Mouse (Mus musculus) layer of hippocampus, postnatal 10 days (tissue): ENCODE measurements at regions not wholly inside any gene's neighbourhood (a gene's known extent, or its start where the extent isn't known, plus 50 kb on each side); places are given as distances from the start of the nearest gene placed in this dataset.
A peak's percentile ranks its signal among the peaks of the same experiment; 100 is the strongest.

Experiments
- DNase-seq, 2 experiments: peaks; one replicate each; pipeline ENCODE4 v3.0.0; 2021; ENCODE audit warnings: low spot score in 2 of 2

DNA sequence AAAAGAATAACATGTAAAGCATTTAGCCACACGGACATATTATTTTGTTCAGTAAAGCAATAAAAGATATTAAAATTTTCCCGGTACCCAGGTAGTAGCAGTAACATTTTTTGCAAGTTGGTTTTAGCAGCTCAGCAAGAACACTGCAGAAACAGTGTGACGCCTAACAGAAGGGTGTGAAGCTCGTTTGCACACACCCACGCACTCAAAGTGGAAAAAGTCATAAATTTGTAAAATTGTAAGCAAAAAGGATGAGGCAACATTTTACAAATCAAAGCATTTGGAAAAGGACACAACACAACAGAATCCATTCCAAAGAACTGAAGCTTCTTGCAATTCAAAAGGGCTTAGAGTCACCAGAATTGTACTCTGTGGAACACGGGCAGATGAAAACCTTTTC, 1053.6 kb upstream of the Celf2 start:
- DNase-seq: peak in 1 of 2 experiments; percentile 15

GRCm38 (mm10) chr2:8546116-8546515, 1036.8 kb upstream of the Celf2 start:
- no peak for DNase-seq

DNA sequence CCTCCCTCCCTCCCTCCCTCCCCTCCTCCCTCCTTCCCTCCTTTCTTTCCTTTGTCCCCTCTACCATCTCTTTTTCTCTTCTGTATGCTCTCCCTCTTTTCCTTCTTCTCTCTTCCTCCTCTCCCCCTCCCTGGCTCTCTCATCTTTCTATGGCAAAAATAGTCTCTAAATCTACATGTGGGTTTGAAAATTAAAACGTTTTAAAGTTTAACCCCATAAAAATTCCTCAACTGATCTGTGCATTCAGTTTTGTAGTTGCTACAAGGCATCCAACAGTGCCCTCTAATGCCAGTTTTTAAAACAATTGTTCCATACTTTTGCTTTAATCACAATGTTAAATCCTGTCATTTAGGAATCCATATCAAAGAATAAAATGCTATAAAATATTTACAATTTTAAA, 1027.5 kb upstream of the Celf2 start:
- no peak for DNase-seq

DNA sequence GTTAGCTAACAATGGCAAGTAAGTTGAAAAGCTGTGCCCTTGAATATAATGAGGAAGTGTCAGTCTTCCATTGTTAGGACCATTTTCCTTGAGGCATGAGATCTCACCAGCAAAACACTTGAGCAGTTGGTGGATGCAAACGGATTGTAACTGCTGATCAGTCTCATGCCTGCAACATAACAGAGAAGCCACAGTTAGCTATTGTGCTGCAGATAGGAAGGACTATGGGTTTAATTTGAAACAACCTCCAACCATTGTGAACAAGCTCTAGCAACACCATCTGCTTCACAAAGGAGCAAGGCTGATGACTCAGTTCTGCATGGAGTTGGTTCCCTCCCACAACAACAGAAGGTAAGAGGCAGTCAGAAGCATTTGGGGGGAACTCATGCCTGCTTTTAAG, 989.1 kb upstream of the Celf2 start:
- DNase-seq: peak in 1 of 2 experiments; percentile 36

GRCm38 (mm10) chr2:8477827-8478528, 968.6 kb upstream of the Celf2 start:
- no peak for DNase-seq

DNA sequence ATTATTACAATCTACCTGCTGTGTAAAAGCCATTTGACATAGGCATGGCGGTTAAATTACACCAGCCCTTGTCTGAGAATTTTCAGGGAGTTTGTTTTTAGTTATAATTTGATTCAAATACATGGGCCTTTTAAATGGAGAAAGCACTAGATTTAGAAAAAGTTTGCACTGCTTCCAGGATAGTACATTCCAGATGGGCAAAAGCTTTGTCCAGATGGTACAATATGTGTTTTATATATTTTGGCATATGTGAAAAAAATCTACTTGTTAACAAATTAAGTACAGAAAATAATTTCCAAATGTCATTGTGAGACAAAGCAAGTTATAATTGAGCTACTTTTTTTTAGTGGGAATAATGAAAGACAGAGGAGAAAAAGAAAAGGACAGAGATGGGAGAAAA, 961.2 kb upstream of the Celf2 start:
- no peak for DNase-seq

- DNase-seq: no peak
Observed at GRCm38 (mm10) chr2:8468989-8469388, 959.6 kb upstream of the Celf2 start.

- DNase-seq: no peak
Observed at GRCm38 (mm10) chr2:8468351-8468750, 959.0 kb upstream of the Celf2 start.

DNA sequence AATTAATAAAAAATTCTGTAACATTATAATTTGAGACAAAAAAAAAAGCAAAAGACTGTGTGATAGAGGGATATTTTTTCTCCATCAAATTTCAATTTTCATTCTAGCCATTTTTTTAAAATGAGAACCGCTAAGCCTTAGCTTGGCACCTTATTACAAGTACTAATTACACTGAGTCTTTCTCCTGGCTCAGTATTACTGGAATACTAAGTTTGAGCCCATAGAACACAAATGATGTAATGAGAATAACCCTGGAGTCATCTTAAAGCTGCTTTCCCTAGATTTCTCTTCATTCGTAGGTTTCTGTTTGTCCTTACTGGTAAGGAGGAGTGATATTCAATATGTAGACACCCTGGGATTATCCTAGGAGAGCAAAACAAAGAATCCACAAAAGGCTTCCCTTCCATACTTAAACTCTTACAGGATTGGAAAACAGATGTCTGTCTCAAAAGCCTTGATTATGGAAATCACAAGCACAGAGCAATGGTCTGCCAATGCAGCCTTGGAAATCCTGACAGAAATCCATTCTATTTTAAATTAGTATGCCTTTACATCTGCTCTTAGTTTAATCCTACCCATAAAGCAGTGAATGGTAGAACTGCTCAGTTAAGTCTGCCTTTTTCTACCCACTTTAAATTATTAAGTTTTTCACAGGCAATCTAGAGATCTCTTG, 958.3 kb upstream of the Celf2 start:
- DNase-seq: no peak

DNA sequence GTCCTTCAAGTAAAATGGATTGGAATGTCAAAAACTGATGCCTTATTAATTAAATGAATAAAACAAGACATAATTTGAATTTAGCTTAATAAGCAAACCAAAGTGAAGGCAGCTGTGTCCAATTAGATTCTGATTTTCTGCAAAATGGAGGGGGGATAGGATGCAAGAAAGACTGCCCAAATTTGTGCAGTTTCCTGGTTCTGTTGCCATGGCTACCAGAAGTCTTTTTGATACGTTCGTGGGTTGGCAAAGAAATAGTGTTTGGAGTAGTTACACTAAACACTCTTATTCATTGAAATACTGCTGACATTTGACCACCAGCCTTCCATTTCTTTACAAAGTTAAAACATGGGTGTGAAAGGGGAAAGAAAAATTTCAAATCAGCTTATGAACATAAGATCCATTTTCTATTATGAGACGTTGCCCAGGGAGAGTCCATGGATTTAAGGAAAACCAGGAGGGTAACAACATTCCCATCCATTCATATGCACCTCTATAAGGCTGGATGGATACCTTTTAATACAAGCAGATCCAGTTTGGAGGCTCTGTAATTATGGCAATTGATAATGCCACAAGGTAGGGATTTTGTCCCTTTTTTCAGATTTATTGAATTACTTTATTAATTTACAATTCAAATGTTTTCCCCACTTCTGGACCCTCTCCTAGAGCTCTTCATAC, 943.3 kb upstream of the Celf2 start:
- DNase-seq: no peak

DNA sequence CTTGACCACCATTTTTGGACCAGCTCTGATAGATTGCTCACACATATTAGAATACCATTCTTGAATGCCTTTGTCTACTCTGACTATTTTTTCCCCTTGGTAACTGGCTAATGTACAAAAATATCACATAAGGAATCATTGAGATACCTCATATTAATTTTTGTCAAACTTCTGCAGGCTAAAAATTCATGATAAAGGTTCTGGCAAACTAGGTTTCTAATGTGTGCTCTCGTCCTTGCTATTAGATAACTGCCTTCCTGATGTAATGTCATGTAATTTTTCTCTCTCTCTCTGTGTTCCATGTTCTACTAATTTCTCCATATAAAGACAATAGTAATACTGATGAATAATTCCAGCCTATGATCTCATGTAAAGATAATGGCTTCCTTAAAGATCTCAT, 931.9 kb upstream of the Celf2 start:
- no peak for DNase-seq

DNA sequence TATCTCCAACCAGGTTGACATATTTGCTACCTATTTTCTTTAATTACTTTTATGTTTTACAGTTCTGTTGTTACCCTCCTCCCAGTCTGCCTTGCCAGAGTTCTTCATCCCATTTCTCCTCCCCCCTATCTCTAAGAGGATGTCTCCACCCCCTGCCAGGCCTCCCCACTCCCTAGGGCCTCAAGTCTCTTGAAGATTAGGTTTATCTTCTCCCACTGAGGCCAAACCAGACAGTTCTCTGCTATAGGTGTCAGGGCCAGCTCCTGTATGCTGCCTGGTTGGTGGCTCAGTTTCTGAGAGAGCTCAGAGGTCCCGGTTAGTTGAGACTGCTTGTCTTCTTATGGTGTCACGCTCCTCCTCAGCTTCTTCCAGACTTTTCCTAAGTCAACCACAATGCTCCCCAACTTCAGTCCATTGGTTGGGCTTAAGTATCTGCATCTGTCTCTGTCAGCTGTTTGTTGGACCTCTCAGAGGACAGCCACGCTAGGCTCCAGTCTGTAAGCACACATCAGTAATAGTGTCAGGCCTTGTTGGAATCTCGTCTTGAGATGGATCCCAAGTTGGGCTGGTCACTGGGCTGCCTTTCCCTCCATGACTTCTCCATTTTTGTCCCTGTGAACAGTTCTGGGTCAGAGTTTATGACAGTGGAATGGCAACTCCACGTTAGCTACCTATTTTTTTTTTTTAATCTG, 920.4 kb upstream of the Celf2 start:
- no peak for DNase-seq

GRCm38 (mm10) chr2:8428145-8428544, 918.8 kb upstream of the Celf2 start:
- DNase-seq: no peak

GRCm38 (mm10) chr2:8427720-8428119, 918.4 kb upstream of the Celf2 start:
- no peak for DNase-seq

DNA sequence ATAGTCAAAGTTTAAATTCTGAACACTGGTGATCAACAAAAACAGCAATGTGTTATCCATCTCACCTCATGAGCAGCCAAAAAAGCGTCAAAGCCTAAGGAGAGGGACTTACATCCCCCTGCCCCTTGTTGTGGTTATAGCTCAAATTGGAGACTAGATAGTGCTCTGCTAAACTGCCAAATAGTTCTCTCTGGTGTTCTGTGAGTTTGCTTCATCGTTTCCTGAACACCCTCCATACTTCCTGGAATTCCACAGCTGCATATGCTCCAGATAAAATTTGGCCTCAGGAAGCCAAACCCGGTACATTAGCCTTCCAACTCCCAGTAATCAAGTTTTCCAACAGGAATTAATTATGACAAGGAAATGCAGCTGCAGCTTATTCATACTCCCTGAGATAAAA, 906.6 kb upstream of the Celf2 start:
- DNase-seq: no peak

GRCm38 (mm10) chr2:8394128-8394527, 884.8 kb upstream of the Celf2 start:
- no peak for DNase-seq

GRCm38 (mm10) chr2:8389530-8389929, 880.2 kb upstream of the Celf2 start:
- no peak for DNase-seq

DNA sequence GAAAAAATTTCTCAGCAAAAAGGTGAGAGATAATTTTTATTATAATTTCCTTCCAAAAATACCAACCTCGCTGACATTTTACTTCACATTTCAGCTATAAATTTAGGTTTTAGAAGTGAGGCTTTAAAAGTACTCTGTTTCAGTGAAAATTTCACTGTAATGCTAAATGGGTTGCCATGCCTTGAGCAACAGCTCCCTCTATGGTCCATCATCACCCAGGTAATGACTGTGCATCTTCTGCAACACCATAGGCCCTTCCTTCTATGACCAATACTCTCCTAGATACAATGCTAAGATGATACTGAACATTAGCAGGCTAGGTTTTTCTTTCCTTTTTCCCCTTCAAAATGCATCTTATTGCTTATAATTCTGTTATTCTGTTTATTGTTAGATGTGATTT, 870.9 kb upstream of the Celf2 start:
- peak; percentile 57 to 74 for DNase-seq

- DNase-seq: no peak
Observed at GRCm38 (mm10) chr2:8379590-8379989, 870.2 kb upstream of the Celf2 start.

DNA sequence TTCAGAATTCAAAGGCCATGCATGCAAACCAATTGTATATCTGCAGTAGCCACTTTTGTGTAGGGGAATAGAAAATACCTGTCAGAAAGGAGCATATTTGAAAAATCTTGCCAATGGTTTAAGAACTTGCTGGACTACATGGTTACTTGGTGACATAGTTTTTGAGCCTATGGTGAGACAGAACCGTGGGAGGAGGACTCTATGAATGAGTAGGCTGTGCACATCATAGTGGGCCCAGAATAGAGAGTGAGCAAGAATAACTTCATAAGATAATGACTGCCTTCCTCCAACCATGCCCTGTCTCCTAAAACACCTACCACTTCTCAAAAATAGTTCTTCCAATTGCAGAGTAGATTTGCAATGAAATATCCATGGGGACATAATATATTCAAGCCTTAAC, 838.5 kb upstream of the Celf2 start:
- DNase-seq: no peak

DNA sequence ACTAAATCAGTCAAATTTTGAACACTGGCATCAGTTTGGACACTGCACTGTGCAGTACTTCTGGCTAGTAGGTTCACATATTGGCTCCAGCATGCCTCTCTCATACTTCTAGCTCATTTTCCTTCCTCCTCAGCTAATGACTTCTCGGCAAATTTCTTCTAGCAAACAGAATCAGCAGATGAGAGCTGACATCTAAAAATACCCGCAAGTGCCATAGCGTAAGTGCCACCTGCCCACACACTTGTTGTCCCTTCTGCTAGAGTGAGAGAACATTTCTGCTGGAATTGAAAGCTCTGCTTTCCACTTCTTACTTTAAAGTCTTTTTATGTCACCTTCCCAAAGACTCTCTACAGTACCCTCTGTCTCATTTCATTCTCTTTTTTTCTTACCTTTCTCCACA, 835.4 kb upstream of the Celf2 start:
- peak in 1 of 2 experiments; percentile 21 for DNase-seq

DNA sequence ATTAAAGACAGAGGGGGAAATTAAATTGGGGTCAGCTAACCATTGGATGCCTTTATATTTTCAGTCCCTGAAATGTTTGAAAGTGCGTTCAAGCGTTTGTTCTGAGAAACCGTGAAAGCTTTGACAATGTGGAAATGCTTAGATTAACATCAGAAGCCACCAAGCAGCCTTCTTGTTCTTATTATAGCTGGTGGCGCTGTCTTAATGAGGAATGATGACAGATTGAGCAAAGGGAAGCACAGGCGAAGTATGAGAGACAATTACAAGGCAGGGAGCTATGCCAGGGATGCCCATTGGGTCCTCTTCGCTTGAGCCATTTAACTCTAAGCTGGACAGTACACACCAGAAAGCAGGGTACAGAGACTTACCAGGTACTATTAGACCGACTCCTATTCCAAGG, 828.9 kb upstream of the Celf2 start:
- no peak for DNase-seq
